Mouse (Mus musculus) layer of hippocampus, adult 9-11 months (tissue): Measurements from ENCODE around the gene Gins2.

Experiments
- DNase-seq: peaks from one replicate; pipeline ENCODE4 v3.0.0; 2022

The Gins2 gene

GRCm38 (mm10) chr8:120544155-120544554 is 44.9 kb downstream of the Gins2 start:
- no peak for DNase-seq

DNA sequence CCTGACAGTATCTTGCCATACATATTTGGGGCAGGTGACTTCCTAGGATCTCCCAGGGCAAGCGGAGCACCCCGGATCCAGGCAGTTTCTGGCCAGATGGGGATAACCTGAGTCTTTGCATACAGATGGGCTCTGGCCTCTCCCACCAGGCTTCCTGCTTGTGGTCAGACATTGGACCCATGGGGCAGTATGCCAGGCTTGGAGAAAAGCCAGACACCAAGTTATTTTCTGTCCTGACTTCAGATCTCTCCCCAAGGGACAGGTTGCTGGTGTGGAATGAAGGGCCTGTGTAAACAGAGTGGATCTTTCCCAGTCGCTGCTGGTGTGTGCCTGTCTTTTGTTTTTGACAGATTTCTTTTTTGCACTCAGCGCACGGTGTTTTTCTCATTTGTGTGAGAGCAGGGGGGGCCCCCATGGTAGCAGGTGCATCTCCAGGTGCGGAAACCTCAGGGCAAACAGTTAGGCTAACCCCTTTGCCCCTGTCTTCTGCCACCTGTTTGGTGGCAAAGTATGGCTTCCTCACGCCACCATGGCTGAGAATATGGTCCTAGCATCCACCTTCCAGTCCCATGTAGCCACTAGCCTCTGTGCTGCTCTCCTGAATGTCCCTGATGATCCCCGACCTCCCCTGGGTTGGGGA is 45.6 kb downstream of the Gins2 start:
- no peak for DNase-seq

DNA sequence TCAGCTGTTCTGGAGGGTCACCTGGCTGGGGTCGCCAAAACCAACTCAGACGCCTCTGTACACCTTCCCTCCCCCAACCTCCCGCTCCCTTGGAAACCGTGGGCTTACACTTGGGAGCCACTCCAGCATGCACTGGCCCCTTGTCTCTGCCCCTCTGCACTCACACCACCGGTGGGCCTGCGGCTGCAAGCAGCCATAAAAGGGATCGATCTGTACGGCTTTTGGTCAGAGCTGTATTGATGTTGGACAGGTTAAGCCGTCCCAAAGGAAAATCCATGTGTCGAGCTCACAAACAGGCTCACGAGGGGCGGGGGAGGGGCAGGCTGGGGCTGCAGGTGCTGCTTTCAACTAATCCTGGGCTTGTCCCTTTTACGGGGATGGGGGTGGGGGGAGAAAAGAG is 46.1 kb downstream of the Gins2 start:
- no peak for DNase-seq

- no peak for DNase-seq
These were observed 49.1 kb downstream of the Gins2 start for GRCm38 (mm10) chr8:120539775-120540625.

GRCm38 (mm10) chr8:120539381-120539774 is 49.7 kb downstream of the Gins2 start:
- DNase-seq, result peak; percentile 84

DNA sequence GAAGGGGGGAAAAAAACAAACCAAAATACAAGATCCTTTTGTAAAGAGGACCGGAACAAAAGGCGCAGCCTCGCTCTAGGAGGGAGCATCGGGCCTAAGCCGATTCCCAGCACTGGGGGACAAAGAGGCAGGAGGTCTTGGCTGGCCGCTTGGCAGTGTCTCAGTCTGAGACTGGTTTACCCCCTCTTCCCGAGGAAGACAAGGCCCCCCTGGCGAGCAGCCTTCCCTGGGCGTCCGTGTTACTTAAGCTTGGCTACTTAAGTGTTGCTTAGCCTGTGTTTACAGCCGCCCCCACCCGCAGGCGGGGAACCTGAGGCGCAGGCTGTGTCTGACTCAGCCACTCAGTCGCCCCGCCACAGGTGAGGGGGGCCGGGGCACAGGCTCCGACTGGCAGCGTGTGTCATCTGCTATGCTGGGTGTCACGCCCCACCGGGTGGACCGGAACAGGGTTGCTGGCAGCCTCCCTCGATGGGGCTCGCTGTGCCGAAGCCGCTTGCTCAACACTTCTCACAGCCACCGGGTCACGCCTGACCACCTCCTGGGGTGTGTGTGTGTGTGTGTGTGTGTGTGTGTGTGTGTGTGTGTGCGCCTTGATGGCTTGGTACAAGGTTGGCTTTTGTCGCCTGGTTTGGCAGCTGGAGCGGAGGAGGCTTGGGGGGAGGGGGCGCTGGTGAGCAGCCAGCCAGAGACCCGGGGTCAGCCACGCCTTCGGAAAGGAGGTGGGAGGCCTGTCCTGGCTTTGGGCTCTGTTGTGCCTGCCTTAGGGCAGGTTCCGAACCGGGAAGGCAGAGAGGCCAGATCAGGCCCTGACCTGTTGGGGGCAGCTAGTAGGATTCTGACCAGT is 50.5 kb downstream of the Gins2 start:
- DNase-seq, result peak; percentile 87

DNA sequence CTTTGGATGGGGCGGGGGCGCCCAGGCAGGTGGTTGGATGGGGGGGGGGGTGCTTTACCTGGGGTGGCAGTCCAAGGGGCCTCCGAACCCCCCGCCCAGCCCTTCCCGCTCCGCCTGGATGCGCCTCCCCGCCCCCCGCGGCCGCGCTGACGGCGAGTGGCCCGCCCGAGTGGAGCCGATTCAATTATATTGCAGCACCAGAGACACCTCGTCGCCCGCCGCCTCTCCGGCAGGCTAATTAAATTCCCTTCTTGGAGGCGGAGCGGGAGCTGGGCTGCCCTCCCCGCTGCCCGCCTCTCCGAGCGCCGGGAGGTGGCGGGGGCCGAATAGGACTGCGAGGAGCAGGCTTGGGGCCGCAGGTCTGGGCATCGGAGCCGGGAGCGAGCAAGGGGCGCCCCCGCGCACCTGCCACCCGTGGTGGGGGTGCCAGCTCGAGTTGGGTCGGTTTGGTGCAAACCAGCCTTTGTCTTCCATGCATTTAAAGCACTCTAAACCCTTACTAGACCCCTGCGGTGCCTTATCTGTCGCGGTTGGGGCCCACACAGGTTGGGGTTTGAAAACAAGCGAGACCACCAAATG is 51.2 kb downstream of the Gins2 start:
- DNase-seq, result peak; percentile 83

GRCm38 (mm10) chr8:120537207-120537817 is 51.8 kb downstream of the Gins2 start:
- peak; percentile 71 for DNase-seq

DNA sequence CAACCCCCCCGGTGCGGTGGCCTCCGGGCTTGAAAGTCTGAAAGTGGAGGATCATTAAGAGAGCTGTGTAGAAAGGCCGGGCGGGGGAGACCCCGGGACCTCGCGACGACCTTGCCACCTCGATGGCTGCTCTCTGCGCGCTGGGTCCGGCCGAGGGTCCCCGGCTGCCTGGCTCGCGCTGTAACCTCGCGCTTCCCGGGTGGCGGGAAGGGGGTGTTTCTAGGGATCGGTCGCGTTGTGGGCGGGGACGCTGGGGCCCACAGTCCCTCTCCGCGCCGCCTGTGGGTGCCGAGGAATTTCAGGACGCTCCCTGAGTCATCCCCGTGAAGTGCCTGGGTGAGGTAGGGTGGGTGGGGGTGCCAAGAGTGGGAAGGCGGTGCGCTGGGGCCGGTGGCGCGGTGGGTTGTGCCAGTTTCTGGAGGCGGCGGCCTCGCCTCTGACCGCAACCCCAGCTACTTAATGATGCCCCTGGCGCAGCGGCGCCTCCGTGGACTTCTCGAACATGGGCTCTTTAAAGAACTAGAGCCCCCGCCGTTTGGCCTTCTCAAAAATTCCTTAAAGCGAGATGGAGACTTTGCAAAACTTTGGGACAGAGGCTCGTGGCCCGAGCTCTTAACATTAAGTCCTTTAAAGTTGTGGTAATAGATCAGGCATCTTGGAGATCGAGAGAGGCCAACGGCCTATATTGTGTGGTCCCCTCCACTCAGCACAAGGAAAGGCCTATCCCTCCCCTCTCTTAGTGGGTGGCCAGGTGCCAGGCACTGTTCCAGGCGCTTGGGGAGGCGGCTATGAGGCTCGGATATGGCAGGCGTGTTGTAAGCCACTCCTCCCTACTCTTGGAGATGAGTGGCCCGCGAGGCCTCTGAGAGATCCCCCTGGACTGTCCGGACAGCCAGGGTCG is 52.5 kb downstream of the Gins2 start:
- DNase-seq, result peak; percentile 79

DNA sequence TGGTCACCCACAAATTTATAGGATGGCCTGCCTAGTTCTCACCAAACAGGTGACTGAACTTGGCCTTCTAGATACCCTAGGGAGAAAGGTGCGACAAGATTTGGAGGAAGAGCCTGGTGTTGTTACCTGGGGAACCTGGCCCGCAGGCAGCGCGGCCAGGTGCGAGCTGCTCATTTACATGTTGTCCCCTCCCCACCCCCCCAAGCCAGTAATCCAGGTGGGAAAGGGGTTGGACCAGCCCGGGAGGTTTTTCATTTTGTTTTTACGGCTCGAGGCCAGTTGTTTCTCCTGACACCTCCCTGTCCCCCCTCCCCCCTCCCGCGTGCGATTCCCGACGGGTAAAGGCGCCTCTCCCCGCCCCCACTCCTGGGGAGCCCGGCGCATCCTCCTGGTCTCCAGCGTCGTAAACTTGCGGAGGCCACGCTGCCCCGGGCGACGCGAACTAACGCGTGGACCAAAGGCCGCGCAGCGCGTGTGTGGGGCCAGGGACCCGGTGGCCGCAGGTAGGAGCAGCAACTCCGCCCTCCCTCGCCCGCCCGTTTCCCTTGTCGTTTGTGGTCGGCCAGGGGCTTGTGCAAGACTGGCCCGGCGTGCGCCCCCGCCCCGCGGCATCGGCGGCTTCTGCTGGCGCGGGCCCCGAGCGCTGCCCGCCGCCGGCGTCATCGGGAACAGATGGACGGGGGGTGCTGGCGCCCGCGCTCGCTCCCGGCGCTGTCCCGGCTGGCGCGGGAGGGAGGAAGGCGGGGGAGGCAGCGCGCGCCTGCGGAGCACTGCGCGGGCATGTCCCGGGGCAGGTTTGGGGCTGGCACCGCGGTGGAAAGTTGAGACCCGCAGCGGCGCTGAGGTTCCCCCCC is 53.4 kb downstream of the Gins2 start:
- peak; percentile 85 for DNase-seq

GRCm38 (mm10) chr8:120534504-120535368 is 54.4 kb downstream of the Gins2 start:
- peak; percentile 87 for DNase-seq

DNA sequence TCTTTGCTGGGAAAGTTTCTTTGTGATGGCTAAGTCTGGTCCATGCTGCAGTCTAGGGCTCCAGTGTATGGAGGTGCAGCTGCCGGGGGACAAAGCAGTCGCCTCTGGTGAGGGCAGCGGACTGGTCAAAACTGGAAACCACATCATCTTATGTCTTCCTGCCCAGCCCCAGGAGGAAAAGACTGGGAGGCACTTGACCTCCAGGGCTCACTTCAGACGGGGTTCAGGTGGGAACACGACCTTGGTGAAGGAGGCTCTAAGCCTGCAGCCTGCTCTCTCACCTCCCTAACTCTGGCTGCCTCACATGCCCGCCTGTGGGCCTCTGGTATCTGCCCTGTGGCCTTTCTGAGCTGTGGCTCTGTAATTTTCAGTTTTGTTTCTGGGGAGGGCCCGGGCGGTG is 55.0 kb downstream of the Gins2 start:
- no peak for DNase-seq

DNA sequence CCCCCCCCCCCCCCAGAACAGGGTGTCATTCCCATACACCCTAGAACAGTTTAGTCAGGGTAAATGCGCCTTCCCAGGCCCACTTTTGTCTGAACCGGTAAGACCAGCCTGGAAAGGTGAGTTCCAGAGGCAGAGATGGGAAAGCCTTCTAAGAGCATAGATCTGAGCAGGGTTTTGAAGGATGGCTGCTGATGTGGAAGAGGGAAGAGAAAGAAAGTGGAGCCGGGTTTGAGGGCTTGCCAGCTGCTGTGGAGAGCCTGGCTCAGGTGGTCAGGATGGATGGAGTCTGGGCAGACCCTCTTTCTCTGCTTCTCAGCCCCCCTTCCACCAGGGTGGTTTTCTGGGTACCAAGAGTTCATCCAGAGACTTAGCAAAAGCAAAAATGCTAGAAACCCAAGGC is 55.7 kb downstream of the Gins2 start:
- no peak for DNase-seq

- DNase-seq, result no peak
These were observed 56.4 kb downstream of the Gins2 start for GRCm38 (mm10) chr8:120532517-120533215.

- no peak for DNase-seq
These were observed 57.2 kb downstream of the Gins2 start for GRCm38 (mm10) chr8:120531775-120532516.

- DNase-seq, result no peak
These were observed 58.0 kb downstream of the Gins2 start for GRCm38 (mm10) chr8:120530954-120531656.

DNA sequence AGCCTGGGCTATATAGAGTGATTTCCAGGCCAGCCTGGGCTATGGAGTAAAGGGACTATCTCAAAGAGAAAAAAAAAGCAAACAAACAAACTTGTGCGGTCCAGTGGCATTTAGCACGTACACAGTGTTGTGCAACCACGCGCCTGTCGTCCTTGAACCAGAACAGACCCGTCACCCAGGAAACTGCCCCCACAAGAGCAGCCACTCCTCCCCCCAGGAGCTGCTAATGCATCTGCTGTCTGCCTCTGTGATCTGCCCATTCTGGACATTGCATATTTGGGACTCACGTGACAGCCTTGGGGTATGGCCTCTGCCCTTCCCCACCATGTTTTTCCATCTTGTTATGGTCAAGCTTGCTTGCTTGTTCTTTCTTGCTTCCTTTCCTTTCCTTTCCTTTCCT is 59.9 kb downstream of the Gins2 start:
- DNase-seq, result no peak
